Mouse (Mus musculus): ENCODE data around the gene C9orf72.

- no peak for TF ChIP-seq CTCF (IDR thresholded peaks at IDR 0.05; ENCODE audit: control insufficient read depth, insufficient read depth, insufficient replicate concordance, low read depth, low read length)
- TF ChIP-seq POLR2A (IDR thresholded peaks at IDR 0.05; ENCODE audit: control insufficient read depth, low read depth, low read length), result no peak
Observed at GRCm38 (mm10) chr4:35154051-35154450, 71.9 kb downstream of the C9orf72 start.

Measured in testis, adult 2 months (tissue).